In the genomic region with DNA sequence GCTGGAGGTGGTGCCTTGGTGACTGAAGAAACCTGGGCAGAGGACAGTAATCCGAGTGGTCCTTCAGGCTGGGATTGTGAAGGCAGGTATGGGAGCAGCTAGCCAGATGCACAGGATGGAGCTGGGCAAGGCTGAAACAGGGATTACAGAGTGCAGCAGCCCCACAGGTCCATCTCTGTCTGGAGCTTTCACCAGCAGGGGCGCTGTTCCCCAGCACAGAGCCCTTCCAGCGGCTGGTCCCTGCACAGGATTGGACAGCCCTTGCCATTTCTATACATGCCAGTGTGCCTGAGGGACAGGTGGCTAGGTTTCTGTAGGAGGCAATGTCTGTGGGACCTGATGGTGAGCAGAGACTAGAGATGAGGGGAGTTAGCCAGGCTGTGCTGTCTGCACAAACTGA, we compare ENCODE assay signal across 8 mouse cellular contexts.
DNase-seq lines count a peak whose midpoint lies in the region; ATAC-seq lines count a peak whose summit lies in the region.

No protein-coding gene starts in this region.

- no peak overlapping the region for H3K9ac ChIP-seq in hindbrain, embryonic 16.5 days (ENCODE audit: low read depth, low read length)

- H3K4me2 ChIP-seq in hindbrain, embryonic 16.5 days (ENCODE audit: low read length): no peak overlapping the region

- H3K36me3 ChIP-seq in hindbrain, embryonic 16.5 days (ENCODE audit: control insufficient read depth, insufficient read depth, low read length): no peaks in the 10 kb centered on the region

- DNase-seq in frontal cortex, postnatal 25 days (ENCODE audit: low spot score in 2 of 2): no peak
- DNase-seq in ovary, postnatal 36 days (ENCODE audit: low spot score): peak; percentile 31
- no peak for DNase-seq in ovary, adult 18-20 months (ENCODE audit: low spot score)
- peak; percentile 4 for DNase-seq in c-Kit-positive CD71-positive TER-119-positive erythroid progenitor cells, embryonic 14.5 days (ENCODE audit: low spot score)
- DNase-seq in lung, postnatal 36 days: peak; percentile 51

- no peaks in the 10 kb centered on the region for H3K27me3 ChIP-seq in hindbrain, embryonic 16.5 days (replicated peaks; ENCODE audit: control insufficient read depth, insufficient read depth, low read length)

- peak; percentile 72; the same call in 1 of the 2 replicates for ATAC-seq in frontal cortex, adult (ENCODE audit: low TSS enrichment)
- 0 out of 2 replicates have a peak, but pooled peaks have one; percentile 56 for ATAC-seq in hindbrain, embryonic 16.5 days
- no peak for ATAC-seq in erythroblast, adult 5-6 weeks (replicated peaks; ENCODE audit: low FRiP score, poor library complexity, severe bottlenecking)

- no peaks in the 10 kb centered on the region for H3K9me3 ChIP-seq in hindbrain, embryonic 16.5 days (ENCODE audit: control insufficient read depth, low read length)

- WGBS in hindbrain, embryonic 16.5 days: 28% methylated on average over 3 of the region's 3 CpGs

- peaks cover 10% of the 10 kb centered on the region for H3K4me1 ChIP-seq in hindbrain, embryonic 16.5 days (ENCODE audit: control insufficient read depth, insufficient read depth, low read depth, low read length)

- no peak overlapping the region for H3K4me3 ChIP-seq in hindbrain, embryonic 16.5 days (ENCODE audit: low read length)

- H3K27ac ChIP-seq in hindbrain, embryonic 16.5 days (ENCODE audit: low read depth, low read length): no peak overlapping the region

Comparison
In these comparisons a context has a peak if more than half of its experiments do, and no peak if none do; other contexts are left out.
1. DNase-seq: peak in ovary, postnatal 36 days (single experiment), c-Kit-positive CD71-positive TER-119-positive erythroid progenitor cells, embryonic 14.5 days (single experiment) and lung, postnatal 36 days (single experiment); none in frontal cortex, postnatal 25 days (0 of 2) and ovary, adult 18-20 months (single experiment).